Mouse (Mus musculus) limb, embryonic 10.5 days (tissue): ENCODE data around the gene Ptger4. TPM values are rescaled to one million over a fixed set of nuclear protein-coding genes. Genes with fewer than 3 reads are reported as not detected.
A peak's percentile ranks its signal among the peaks of the same experiment; 100 is the strongest.
"Not testable (repeated sequence)": the region's sequence is repeated elsewhere in the genome, so short reads cannot be mapped to it uniquely, and the experiment has no call there.

Experiments used
- DNase-seq: peaks from one replicate; pipeline ENCODE4 v3.0.0-alpha.2; 2017; ENCODE audit warnings: low spot score
- H3K27ac ChIP-seq: fragments of 300-500 bp; sonication (generic); 2 replicates; pipeline ENCODE4 v1.5.1; 2016; ENCODE audit warnings: mild to moderate bottlenecking
- H3K27me3 ChIP-seq: fragments of 300-500 bp; sonication (generic); 2 replicates; pipeline ENCODE4 v1.6.1; 2016; ENCODE audit warnings: low read depth, mild to moderate bottlenecking; ENCODE audit not compliant: poor library complexity, severe bottlenecking
- H3K36me3 ChIP-seq: fragments of 300-500 bp; sonication (generic); 2 replicates; pipeline ENCODE4 v1.6.1; 2016; ENCODE audit warnings: mild to moderate bottlenecking, moderate library complexity
- H3K4me1 ChIP-seq: fragments of 300-500 bp; sonication (generic); 2 replicates; pipeline ENCODE4 v1.6.1; 2016
- H3K4me3 ChIP-seq: fragments of 300-500 bp; sonication (generic); 2 replicates; pipeline ENCODE4 v1.5.1; 2016; ENCODE audit warnings: mild to moderate bottlenecking, moderate library complexity
- H3K9me3 ChIP-seq: fragments of 300-500 bp; sonication (generic); replicated peaks from 2 replicates; pipeline ENCODE4 v1.6.1; 2016; ENCODE audit warnings: mild to moderate bottlenecking
- WGBS: fragments of 180-500 bp; shearing (Covaris S2); methylation state at CpG from one replicate; pipeline ENCODE4 v1.1.7; 2016; 5-methylcytosine and 5-hydroxymethylcytosine counted together
- polyA plus RNA-seq: library from polyadenylated mRNA; unstranded; fragments of >200 nt; fragmentation: Nextera tagmentation; extraction: Ambion mirVana; gene quantifications from 2 replicates; pipeline ENCODE4 v1.2.1, GENCODE M21; 2016

Gene Ptger4
- polyA plus RNA-seq, 1 experiment from 2014 or later: 1.4 TPM

DNA sequence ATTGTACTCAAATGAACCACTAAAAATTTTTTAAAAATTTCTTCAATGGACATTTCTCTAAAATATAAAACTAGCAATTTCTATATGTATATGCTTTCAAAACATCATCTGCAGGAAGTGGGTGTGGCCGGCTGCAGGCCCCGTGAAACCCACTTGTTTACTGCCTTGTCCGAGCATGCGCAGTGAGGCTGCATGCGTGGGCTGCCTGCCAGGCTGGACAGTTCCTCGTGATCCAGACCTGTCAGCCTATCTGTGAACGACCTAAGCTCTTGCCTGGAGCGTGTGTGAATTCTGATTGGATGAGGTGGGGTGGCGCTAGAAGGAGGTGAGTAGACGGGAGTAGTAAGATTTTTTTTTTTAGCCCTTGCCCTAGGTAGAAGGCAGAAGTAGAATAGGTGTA, 13.2 kb downstream of the Ptger4 start:
- DNase-seq, H3K4me1 ChIP-seq, H3K27ac ChIP-seq, H3K4me3 ChIP-seq, H3K27me3 ChIP-seq, H3K36me3 ChIP-seq, H3K9me3 ChIP-seq: not testable (repeated sequence)
- WGBS: 86% methylated on average over 10 of the region's 10 CpGs

DNA sequence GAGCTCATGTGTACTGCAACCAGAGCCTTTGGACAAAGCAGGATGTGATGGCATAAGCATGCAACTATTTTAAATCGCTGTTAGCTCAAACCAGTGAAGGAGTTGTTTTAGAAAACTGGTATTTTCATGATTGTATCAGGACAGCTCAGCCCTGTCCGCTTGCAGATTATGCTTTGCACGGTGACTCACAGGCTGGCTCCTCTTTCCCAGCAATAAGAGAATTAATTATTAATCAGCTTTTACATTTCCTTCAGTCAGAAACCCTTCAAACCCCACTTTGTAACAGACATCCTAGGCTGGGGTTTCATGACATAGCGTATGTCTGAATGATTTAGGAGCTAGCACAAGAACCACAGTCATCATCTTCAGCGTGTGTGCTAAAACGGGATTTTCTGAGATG, 23.5 kb downstream of the Ptger4 start:
- Histone ChIP-seq H3K9me3 (no peaks in the 10 kb centered on the region), H3K4me1 (no peaks in the 10 kb centered on the region), H3K27ac (no peak overlapping the region), H3K36me3 (peaks cover 6% of the 10 kb centered on the region; the same call in 1 of the 2 replicates), H3K4me3 (no peak overlapping the region), H3K27me3 (no peaks in the 10 kb centered on the region)
- no peak for DNase-seq
- 96% methylated on average over 6 of the region's 6 CpGs for WGBS

DNA sequence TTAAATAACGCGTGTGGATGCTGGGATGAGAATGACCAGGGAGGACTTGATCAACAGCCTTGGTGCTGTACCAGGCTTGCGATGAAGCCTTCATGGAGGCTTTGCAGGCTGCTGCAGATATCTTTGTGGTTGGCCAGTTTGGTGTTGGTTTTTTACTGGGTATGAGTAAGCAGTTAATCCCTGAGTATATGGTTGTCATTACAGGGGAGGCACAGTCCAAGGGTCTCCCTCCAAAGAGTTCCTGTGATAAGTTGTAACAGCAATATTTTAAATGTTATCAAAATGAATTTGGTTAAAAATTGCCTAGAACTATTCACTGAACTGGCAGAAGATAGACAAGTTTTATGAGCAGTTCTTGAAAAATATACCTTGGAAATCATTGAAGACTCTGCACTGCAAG, 34.9 kb downstream of the Ptger4 start:
- no peaks in the 10 kb centered on the region for H3K27me3 ChIP-seq
- H3K4me3 ChIP-seq: no peak overlapping the region
- no peak for DNase-seq
- no peaks in the 10 kb centered on the region for H3K4me1 ChIP-seq
- 96% methylated on average over 3 of the region's 3 CpGs for WGBS
- H3K36me3 ChIP-seq: peaks cover 5% of the 10 kb centered on the region; the same call in 1 of the 2 replicates
- H3K27ac ChIP-seq: no peak overlapping the region
- no peaks in the 10 kb centered on the region for H3K9me3 ChIP-seq

DNA sequence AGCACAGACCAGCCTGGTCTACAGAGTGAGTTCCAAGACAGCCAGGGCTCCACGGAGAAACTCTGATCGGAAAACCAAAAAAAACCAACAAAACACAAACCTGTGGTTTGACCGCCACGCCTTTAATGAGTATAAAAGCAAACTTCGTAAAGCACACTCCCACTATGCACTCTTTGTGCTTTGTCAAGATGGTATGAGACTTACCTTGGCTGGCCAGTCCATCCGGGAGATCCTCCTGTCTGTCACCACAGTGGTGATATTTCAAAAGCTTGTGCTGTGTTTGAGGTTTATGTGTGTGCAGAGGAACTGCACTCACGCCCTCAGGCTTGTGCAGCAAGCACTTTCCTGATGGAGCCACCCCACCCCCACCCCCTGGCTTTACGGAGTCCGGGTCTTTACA, 38.8 kb downstream of the Ptger4 start:
- WGBS: 87% methylated on average over 9 of the region's 9 CpGs
- H3K36me3 ChIP-seq: peaks cover 8% of the 10 kb centered on the region
- H3K4me1 ChIP-seq: no peaks in the 10 kb centered on the region
- DNase-seq: no peak
- H3K4me3 ChIP-seq: no peak overlapping the region
- H3K9me3 ChIP-seq: no peaks in the 10 kb centered on the region
- no peaks in the 10 kb centered on the region for H3K27me3 ChIP-seq
- H3K27ac ChIP-seq: no peak overlapping the region

DNA sequence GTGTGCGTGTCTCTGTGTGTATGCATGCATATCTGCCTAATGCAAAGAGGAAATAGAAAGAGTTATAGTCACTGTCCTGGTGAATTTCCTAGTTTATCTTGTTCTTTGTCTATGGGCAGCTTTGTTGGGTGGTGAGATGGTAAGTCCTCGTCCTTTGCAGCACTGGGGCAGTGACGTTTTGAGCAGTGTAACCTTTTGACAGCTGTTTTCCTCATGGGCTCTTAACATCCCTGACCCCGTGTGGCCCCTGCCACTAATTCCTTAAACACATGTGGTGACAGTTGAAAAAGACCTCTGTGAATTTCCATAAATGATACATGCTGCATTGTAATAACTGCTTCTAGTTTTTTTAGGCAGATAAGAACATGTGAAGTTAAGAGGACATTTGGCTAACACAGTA, 47.3 kb downstream of the Ptger4 start:
- WGBS: 71% methylated on average over 4 of the region's 4 CpGs
- Histone ChIP-seq H3K4me1 (no peaks in the 10 kb centered on the region), H3K9me3 (no peaks in the 10 kb centered on the region), H3K27me3 (no peaks in the 10 kb centered on the region), H3K36me3 (peaks cover 21% of the 10 kb centered on the region), H3K4me3 (no peak overlapping the region), H3K27ac (no peak overlapping the region)
- no peak for DNase-seq

DNA sequence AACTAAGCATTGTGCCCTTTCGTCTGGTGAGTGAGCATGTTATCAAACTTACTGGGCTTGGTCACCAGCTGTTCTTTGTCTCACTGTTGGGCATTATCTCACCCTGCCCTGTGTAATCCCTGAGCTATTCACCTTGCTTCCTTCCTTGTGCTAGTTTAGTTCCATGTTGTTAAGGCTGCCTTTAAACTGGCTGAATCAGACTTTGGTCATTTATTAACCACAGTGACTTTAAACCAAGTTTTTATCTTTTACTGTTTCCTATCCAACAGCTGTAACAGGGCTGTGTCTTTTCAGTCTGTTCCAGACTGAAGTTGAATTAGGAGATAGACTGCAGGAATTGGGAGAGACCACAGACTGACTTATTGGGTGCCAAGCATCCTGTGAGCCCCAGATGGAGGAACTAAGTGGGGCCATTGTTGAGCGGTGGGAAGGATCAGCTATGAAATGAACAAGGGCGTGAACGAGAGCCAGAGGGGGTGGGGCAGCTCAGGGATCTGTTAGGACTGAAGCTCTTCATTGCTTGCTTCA, 47.9 kb downstream of the Ptger4 start:
- Histone ChIP-seq H3K36me3 (peaks cover 27% of the 10 kb centered on the region), H3K4me1 (no peaks in the 10 kb centered on the region), H3K9me3 (no peaks in the 10 kb centered on the region), H3K27ac (no peak overlapping the region), H3K4me3 (no peak overlapping the region), H3K27me3 (no peaks in the 10 kb centered on the region)
- no peak for DNase-seq
- WGBS: 81% methylated on average over 4 of the region's 4 CpGs

DNA sequence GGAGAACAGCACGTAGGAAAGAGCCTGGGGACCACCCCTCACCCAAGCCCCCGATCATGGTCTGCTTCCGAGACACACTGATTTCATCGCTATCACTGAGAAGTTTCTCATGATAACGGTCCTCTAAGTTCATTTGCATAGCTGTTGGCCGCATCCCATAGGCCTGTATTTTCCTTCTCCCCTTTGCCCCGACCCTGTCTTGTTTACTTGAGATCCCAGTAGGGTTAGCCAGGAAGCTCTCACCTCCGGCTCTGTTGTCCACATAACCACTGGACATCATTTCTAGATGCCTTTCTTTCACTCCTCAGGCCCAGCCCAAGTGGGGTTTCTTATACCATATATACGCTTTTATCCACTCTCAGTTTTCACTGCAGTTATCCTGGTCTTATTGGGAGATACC, 49.1 kb downstream of the Ptger4 start:
- 95% methylated on average over 9 of the region's 9 CpGs for WGBS
- H3K4me1 ChIP-seq: no peaks in the 10 kb centered on the region

DNA sequence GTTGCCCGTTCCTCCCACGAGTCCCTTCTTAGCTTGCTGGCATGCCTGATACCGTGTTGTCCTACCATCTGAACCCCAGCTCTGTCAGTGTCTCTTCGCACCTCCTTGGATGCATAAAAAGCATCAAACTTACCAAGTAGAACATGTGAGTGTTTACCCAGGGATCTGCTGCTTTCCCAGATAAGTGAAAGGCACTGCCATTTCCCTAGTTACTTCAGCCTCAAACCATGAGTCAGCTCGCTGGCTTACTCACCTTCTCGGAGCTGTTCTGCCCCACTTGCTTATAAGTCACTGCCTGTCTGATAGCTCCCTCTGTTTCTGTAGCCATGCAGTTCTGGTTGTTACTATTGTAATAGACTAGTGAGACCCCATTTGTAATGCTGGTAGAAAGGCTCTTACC, 49.5 kb downstream of the Ptger4 start:
- no peaks in the 10 kb centered on the region for H3K9me3 ChIP-seq
- H3K4me1 ChIP-seq: no peaks in the 10 kb centered on the region
- WGBS: 93% methylated on average over 6 of the region's 6 CpGs
- H3K4me3 ChIP-seq: no peak overlapping the region
- H3K27ac ChIP-seq: no peak overlapping the region
- no peak for DNase-seq
- H3K27me3 ChIP-seq: no peaks in the 10 kb centered on the region
- peaks cover 37% of the 10 kb centered on the region for H3K36me3 ChIP-seq

More for the DNA sequence above, 49.1 kb downstream of the Ptger4 start:
- no peaks in the 10 kb centered on the region for H3K27me3 ChIP-seq
- no peak overlapping the region for H3K4me3 ChIP-seq
- no peak overlapping the region for H3K27ac ChIP-seq
- no peaks in the 10 kb centered on the region for H3K9me3 ChIP-seq
- H3K36me3 ChIP-seq: peaks cover 34% of the 10 kb centered on the region
- DNase-seq: no peak

DNA sequence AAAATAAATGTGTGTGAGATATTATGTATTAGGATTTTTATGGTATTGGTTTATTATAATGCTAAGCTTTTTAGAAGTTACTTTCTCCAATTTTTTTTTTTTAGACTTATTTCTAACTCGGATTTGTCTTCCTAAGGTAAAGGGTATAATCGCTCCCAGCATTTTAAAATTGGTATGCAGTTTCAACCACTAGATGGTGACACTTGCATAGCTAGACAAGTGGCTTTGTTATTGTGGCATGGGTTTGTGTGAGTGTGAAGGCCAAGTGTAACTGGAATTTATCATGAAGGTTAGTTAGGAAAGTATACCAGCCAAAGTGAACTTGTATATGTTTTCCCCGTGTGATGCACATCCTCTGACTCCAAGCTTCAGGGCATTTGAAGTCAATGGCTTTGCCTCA, 50.2 kb downstream of the Ptger4 start:
- Histone ChIP-seq H3K9me3 (no peaks in the 10 kb centered on the region), H3K4me1 (no peaks in the 10 kb centered on the region), H3K27ac (no peak overlapping the region), H3K27me3 (no peaks in the 10 kb centered on the region), H3K4me3 (no peak overlapping the region), H3K36me3 (peaks cover 39% of the 10 kb centered on the region)
- no peak for DNase-seq
- WGBS: 89% methylated on average over 3 of the region's 3 CpGs

DNA sequence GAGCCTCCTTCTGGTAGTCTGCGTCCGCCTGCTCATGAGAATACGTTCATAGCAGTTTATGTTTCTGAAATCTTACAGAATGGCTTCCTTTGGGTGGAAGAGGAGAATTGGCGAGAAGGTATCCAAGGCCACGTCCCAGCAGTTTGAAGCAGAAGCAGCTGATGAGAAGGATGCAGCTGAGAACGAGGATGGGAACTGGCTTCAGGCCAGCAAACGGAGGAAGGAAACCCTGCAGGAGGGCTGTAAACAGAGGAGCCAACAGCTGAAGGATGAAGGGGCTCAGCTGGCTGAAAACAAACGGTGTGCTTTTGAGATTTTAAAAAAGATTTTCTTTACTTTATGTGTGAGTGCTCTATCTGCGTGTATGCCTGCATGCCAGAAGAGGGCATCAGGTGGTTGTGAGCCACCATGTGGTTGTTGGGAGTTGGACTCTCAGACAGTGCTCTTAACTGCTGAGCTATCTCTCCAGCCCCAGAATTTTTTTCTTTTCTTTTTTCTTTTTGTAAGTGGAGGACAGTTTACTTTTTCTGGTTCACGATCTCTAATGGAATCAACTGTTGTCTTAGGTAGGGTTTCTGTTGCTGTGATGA, 54.4 kb downstream of the Ptger4 start:
- 79% methylated on average over 10 of the region's 10 CpGs for WGBS
- no peaks in the 10 kb centered on the region for H3K9me3 ChIP-seq

DNA sequence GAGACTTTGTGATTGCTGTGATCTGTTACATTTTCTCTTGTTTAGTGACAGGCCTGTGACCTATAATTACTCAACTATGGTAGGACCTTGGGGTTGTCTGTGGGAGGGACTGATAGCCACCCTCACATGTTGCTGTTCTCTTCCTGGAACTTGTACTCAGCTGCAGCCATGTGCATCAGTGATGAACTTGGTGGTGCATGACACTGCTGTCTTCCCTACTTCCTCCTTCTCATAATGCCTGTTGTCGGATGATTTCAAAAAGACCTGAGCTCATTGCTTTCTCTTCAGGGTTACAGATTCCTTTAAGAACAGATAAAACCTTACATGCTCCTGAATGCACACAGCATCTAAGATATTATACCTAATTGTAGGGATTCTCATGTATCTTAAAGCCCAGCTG, 56.0 kb downstream of the Ptger4 start:
- Histone ChIP-seq H3K36me3 (peaks cover 30% of the 10 kb centered on the region), H3K9me3 (no peaks in the 10 kb centered on the region), H3K27ac (no peak overlapping the region), H3K27me3 (no peaks in the 10 kb centered on the region), H3K4me3 (no peak overlapping the region), H3K4me1 (peaks cover 14% of the 10 kb centered on the region)
- no peak for DNase-seq
- 89% methylated on average over 1 of the region's 1 CpGs for WGBS

More for the DNA sequence above, 54.4 kb downstream of the Ptger4 start:
- Histone ChIP-seq H3K4me3 (no peak overlapping the region), H3K27ac (no peak overlapping the region), H3K36me3 (peaks cover 38% of the 10 kb centered on the region), H3K4me1 (peaks cover 9% of the 10 kb centered on the region), H3K27me3 (no peaks in the 10 kb centered on the region)
- no peak for DNase-seq

DNA sequence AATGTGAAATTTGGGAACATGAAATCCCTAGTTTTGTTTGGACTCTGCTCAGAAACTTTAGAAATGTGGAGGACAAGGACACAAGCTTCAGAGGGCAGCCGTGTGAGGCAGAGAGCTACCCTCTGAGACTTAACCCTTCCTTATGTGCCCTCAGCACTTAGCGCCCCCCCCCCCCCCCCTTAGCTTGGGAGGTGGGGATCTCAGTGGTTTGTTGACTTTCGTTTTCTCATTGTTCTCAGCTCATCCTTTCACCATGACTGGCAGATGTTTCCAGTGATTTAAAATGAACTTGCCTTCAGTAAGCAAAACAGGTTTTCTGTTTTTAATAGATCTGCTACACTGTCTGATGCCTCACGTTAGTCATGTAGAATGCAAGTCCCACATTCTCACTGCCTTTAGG, 56.9 kb downstream of the Ptger4 start:
- Histone ChIP-seq H3K4me3 (no peak overlapping the region), H3K27ac (no peak overlapping the region), H3K27me3 (no peaks in the 10 kb centered on the region), H3K4me1 (peaks cover 14% of the 10 kb centered on the region), H3K36me3 (peaks cover 27% of the 10 kb centered on the region), H3K9me3 (no peaks in the 10 kb centered on the region)
- no peak for DNase-seq
- 77% methylated on average over 4 of the region's 4 CpGs for WGBS

DNA sequence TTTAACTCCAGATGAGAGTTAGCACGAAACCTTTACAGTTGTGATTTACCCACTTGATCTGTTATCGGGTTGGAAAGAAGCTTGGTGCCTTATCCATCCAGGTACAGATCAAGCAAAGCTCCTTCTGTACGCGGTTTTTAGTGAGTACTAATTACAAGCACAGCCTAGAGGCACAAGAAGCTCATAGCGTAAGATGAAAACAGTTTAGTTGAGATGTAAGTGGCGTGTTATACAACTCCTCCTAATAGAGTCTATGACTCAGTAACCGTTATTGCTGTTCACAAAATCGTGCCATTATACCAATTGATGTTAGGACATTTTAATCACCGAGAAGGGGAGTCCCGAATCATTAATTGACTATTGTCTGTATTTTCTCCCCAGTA, 57.7 kb downstream of the Ptger4 start:
- H3K36me3 ChIP-seq: peaks cover 20% of the 10 kb centered on the region
- H3K9me3 ChIP-seq: no peaks in the 10 kb centered on the region
- 38% methylated on average over 10 of the region's 10 CpGs for WGBS
- peak overlapping the region; percentile 98 for H3K4me3 ChIP-seq
- no peaks in the 10 kb centered on the region for H3K27me3 ChIP-seq
- H3K27ac ChIP-seq: peak overlapping the region; percentile 91
- peaks cover 14% of the 10 kb centered on the region for H3K4me1 ChIP-seq
- DNase-seq: no peak
